Mouse (Mus musculus) lung, adult 2 months (tissue): ENCODE data around the gene Vta1.

Experiments
- CTCF ChIP-seq: fragments of 200-500 bp; IDR thresholded peaks from 2 replicates; pipeline ENCODE4 v1.5.1; 2011; ENCODE audit warnings: mild to moderate bottlenecking, low read length, control low read depth; ENCODE audit not compliant: insufficient read depth
- POLR2A ChIP-seq: fragments of 200-500 bp; IDR thresholded peaks from 2 replicates; pipeline ENCODE4 v1.6.1; 2011; ENCODE audit warnings: low read depth, mild to moderate bottlenecking, control low read depth, low read length, borderline replicate concordance; ENCODE audit errors: extremely low read depth

DNA sequence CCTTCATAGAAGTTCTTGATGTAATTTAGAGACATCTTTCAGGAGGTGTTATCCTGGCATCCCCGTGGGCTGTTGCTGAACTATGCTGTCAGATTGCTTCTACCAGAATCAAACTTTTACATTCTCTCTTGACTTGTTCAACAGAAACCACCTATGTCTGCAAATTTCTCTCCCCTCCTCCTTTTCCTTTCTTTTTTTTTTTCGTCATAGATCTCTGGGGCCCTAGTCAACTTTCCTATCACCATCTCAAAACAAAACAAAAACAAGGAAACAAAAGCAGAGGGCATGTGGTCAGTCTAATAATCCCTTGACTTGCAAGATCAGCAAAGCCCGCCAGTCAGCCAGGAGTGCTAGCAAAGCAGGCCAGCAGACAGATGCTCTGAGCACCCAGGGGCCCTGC is 12.8 kb upstream of the Vta1 start, which contains the start of gene Gje1:
- TF ChIP-seq CTCF (no peak), POLR2A (no peak)
